Mouse (Mus musculus) splenic B cell, adult 2 months (primary cell): Measurements from ENCODE around the gene Col25a1.

Experiments
- DNase-seq: peaks from one replicate; pipeline ENCODE4 v3.0.0-alpha.2; 2011; ENCODE audit warnings: low read depth, low spot score
- H3K27me3 ChIP-seq: 2 replicates; pipeline ENCODE4 v1.6.1; 2012; ENCODE audit warnings: mild to moderate bottlenecking, low read length, moderate library complexity, mixed read lengths; ENCODE audit not compliant: control insufficient read depth, poor library complexity, insufficient read depth, severe bottlenecking
- H3K36me3 ChIP-seq: 2 replicates; pipeline ENCODE4 v1.6.1; 2012; ENCODE audit warnings: mild to moderate bottlenecking, low read length, moderate library complexity, mixed read lengths; ENCODE audit not compliant: control insufficient read depth, poor library complexity, insufficient read depth, severe bottlenecking

Col25a1 gene

DNA sequence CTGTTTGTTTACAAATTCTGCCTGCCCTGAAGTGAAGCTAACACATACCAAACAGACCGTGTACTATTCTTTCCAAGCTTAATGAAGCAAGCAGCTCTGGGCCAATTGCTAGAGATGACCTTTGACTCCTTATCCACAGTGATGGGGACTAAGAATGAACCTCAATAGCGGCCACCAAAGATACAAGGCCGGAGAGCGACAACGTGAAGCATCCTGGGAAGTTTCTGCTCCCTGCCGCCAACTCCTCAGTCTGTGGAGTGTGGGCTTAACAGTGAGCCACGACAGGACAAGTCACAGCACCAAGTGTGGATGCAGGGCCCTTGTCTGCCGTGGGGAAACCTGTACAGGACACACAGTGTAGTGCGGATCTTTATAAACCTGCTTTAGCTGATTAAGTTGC lies 247.3 kb downstream of the Col25a1 start:
- no peaks in the 10 kb centered on the region for H3K27me3 ChIP-seq
- no peaks in the 10 kb centered on the region for H3K36me3 ChIP-seq
- no peak for DNase-seq

DNA sequence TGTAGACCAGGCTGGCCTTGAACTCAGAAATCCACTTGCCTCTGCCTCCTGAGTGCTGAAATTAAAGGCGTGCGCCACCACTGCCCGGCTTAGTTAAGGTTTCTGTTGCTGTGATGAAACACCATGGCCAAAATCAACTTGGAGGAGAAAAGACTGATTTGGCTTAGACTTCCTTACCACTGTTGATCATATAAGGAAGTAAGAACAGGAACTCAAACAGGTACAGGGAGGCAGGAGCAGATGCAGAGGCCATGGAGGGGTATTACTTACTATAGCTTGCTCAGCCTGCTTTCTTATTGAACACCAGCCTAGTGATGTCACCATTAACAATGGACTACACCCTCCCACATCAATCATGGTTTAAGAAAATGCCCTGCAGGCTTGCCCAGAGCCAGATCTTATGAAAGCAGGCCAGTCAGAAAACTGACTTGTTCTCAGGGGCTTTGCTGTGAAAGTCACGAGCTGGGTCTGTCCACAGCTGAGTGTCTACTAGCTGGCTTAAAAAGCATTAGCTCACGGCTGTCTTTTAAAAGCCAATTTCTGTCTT lies 249.1 kb downstream of the Col25a1 start:
- Histone ChIP-seq H3K27me3 (no peaks in the 10 kb centered on the region), H3K36me3 (no peaks in the 10 kb centered on the region)
- DNase-seq: no peak

DNA sequence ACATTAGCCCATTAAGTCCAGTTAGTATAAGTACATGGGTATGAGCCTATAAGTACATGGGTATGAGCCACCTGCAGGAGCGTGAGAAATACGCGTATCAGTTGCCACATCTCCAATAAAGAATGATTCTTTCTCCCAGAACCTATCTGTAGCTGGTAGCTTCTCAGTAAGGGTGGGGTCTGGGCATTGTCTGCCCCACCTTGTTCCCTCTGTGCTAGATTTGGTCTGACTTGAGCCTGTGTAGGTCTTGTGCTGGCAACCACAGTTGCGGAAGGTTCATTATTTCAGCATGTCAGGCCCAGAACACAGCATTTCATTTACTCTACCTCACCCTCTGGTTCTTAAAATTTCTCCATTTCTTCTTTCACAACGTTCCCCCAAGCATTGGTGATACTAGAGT lies 250.4 kb downstream of the Col25a1 start:
- Histone ChIP-seq H3K27me3 (no peaks in the 10 kb centered on the region), H3K36me3 (no peaks in the 10 kb centered on the region)
- no peak for DNase-seq

DNA sequence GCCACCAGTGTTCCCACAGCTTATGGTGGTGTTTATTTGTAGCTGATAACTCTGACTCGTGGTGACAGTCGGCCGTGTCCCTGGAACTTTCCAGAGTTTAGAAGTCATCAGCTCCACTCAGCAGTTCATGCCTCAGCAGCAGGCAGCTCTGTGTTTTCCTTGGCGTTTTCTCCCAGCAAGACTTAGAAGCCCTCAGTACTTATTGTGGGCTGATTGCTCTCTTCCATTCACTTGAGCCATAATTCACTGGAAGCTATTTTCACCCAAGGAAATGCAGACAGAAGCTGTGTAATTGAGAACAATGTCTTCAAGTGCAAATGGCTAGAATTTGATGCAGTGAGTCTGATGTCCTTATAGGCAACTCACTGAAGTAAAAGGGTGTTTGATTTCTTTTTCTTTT lies 254.6 kb downstream of the Col25a1 start:
- Histone ChIP-seq H3K36me3 (no peaks in the 10 kb centered on the region), H3K27me3 (no peaks in the 10 kb centered on the region)
- DNase-seq: no peak

DNA sequence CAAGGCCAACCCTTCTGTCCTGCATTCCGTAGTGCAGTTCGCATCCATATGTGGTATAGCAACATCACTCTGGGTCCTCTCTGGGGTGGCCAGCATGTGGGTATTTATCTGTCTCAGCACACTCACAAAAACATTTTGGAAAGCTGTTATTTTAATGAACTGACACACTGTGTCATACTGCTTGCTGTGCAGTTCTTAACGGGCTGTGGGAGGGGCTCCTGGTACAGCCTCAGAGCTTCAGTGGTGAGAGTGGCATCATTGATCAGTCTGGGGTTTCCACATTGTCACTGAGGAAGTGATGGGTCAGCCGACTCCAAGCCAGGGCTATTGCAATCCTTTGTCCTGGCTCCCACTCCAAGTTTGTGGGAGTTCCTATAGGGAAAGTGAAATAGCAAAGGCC lies 255.9 kb downstream of the Col25a1 start:
- no peaks in the 10 kb centered on the region for H3K36me3 ChIP-seq
- H3K27me3 ChIP-seq: no peaks in the 10 kb centered on the region
- DNase-seq: no peak

DNA sequence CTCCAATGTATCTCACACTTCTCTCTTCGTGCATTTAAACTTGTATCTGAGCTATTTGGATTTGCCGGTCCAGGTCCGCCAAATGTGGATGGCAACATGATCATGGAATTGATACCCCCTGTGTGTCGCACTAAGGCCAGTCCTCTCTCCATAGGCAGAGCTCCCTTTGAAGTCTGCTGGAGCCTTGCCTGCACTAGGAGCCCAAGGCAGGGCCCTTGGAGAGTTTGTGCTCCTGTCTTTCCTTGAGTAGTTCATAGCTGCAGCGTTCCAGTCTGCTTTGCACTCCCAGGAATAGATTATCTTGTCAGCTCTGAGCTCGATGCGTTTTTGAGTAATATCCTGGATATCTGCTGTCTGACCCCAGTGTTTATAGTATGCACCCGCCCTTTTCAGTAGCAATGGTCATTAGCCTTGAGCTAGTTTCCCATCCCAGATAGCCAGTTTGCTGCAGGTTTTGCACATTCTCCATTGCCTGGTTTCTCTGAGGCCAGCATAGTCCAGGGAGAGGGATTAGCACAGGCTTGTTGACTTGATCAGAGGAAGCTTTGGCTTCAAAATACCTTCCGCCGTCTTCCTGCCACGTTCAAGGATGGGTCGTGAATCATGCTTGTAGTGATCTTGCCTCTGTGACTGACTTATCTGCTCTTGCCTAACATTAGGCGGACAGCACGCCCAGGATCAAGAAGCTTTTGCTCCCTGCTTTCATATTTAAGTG lies 258.1 kb downstream of the Col25a1 start:
- Histone ChIP-seq H3K36me3 (no peaks in the 10 kb centered on the region), H3K27me3 (no peaks in the 10 kb centered on the region)
- DNase-seq: no peak

DNA sequence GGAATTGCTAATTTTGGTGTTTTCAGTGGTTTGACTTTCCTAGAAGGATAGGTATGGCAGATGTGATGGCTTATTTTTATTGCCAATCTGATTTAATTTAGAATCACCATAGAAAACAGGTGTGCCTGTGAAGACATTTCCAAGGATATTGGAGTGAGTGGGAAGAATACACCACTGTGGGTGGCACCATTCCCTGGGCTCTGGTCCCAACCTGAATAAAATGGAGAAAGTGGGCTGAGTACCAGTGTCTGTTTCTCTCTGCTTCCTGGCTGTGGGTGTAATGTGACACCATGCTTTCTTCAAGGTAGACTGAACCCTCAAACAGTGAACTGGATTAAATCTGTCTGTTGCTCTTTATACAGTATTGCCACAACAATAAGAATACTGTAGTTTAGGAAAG lies 265.3 kb downstream of the Col25a1 start:
- Histone ChIP-seq H3K36me3 (no peaks in the 10 kb centered on the region), H3K27me3 (no peaks in the 10 kb centered on the region)
- DNase-seq: no peak

DNA sequence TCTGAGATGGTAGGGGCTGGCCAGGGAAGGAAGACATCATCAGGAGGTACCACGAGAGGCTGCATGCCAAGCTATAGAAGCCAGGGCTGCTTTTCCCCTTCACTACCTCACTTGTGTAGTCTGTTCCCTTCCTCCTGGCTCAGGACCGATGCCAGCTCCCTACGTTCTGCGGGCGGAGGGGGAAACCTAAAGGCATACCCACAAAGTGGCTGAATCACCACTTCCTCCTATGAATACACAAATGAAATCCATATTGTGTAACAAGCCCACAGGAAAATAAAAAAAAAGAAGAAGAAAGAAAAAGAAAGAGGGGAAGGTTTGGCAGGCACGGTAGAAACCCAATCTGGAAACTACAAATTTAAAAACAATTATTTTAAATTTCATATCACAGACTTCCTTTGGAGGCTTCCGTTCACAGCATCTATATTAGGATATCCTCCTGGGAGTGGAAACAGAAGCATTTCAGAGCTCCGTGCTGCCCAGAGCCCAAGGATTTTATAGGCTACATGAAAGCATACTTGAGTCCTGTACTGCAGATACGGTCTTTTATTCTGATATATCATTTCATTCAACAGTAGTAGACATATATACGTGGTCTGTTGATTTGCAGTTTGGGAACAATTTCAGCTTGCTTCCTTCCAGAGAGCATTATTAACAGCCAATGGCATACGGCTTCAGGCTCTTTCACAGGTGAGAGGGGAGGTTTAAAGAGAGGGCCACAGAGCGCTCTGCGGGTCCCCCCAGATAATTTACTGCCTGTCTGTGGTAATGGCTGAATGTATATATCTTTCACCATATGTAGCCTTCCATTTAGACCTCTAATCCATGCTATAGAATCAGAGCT lies 269.6 kb downstream of the Col25a1 start:
- Histone ChIP-seq H3K27me3 (no peaks in the 10 kb centered on the region), H3K36me3 (no peaks in the 10 kb centered on the region)
- no peak for DNase-seq

DNA sequence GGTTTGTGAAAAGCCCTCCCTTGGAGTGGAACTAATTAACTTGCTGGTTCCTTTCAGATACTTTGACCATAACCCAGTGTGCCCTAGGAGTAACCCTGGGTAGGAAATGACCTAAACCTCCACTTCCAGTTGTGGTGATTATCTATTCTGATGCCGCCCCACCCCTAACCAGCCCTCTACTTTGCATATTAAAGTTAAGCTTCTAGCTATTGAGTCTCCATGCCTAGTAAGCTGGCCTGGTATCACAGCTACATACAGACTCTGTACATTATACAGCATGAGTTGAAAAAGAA lies 270.2 kb downstream of the Col25a1 start:
- H3K27me3 ChIP-seq: no peaks in the 10 kb centered on the region
- DNase-seq: no peak
- no peaks in the 10 kb centered on the region for H3K36me3 ChIP-seq

DNA sequence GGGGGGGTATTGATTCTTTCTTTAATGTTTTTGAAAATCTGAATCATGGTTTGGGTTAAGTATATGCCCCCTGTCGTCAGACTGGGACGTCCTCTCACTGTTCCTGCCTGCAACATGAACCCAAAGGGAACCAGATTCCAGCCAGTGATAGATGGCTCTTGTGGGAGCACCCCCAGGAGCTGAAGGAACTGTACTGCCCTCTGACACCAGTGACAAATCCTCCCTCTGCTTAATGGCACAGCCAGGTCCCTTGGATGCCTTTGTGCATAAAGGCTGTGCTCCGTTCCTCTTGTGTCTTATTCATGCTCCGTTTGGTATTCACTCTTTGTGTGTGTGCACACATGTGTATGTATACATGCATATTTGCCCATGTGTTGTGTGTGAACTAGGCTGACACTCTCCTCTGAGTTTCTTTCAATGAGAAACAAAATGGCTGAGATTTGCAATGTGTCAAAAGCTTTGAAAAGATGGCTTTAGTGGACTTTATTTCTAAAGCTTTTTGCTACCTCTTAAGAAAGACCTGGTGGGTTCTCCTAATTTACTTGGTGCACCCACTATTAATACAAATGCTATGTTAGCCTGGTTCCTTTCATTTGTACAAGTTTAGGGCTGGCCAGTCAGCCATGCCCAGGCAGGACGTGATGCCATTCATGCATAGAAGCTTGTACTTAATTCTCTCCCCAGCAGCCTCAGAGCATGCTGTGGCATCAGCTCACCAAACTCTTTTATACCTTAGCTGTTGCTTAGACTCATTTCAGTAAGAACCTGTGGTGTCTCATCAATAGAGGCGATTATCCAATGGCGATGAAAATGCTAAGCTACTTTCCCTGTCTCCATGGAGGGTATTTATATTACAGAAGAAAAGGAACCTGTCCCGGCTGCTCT lies 273.5 kb downstream of the Col25a1 start:
- no peaks in the 10 kb centered on the region for H3K27me3 ChIP-seq
- no peak for DNase-seq
- no peaks in the 10 kb centered on the region for H3K36me3 ChIP-seq

DNA sequence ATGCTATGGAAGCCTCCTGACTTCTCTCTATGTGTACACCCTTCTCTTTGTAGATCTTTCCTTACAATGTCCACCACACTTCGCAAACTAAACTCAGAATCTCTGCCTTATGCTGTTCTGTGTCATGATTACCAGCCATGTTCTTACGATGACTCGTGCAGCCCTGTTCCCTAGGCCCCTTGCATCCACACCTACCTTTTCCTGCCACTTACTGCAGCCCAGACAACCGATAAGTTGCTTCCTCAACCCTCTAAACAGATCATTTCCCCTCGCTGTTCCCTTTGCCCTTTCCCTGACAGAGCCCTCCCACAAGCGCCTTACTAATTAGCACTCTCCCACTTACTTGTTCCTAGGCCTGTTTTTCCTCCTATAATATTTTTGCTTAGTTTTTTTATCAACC lies 275.9 kb downstream of the Col25a1 start:
- no peaks in the 10 kb centered on the region for H3K27me3 ChIP-seq
- DNase-seq: no peak
- no peaks in the 10 kb centered on the region for H3K36me3 ChIP-seq

DNA sequence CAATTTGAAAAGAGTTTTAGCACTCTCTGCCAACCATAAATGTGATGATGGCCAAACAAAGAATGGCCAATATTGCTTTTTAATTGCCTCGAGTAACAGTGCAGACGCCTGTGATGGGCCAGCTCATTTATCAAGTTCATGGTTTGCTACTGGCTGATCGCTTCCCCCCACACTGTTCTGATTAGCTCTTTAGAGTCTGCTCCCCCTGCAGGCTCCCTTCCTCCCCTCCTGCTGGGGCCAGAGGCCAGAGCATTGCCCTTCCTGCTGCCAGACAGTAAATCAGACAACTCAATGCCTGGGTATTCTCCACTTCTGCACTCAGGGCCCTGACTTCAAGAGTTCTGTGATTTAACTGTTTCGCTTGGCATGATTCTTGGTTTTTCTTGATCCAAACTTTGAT lies 281.9 kb downstream of the Col25a1 start:
- no peaks in the 10 kb centered on the region for H3K27me3 ChIP-seq
- no peak for DNase-seq
- no peaks in the 10 kb centered on the region for H3K36me3 ChIP-seq

DNA sequence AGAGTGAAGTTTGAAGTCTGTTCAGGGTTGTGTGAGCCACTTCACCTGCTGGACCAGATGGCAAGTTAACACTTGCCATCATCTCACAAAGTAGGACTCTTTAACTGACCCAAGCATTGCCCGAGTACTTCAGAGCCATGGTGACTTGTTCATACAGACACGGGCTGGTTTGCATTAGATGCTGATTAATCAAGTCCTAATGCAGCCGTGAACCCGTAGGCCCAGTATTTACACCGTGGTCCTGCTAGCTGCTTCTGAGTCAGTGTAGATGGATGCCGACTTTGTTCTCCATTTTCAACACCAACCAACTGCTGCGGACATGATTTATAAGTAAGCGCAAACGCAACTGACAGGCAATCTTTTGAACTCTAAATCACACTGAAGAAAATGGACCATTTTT lies 287.6 kb downstream of the Col25a1 start:
- H3K27me3 ChIP-seq: no peaks in the 10 kb centered on the region
- no peak for DNase-seq
- H3K36me3 ChIP-seq: no peaks in the 10 kb centered on the region

DNA sequence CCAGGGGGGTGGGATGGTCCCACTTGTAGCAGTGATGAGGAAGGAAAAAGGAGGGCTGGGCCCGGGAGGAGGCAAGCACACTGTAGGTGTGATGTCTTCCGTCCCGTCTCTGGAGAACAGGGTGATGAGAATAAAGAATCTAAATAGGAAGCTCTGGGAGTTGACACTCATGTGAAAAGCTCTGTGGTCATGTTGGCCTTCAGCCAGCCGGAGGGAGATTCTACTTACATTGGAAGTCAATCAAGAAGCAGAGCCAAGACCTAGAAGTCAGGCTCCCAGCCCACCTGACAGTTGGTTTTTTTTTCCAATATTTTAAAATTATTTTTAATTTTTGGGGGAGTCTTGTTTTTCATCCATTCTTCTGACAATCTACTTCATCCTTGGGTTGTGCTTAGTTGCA lies 297.5 kb downstream of the Col25a1 start:
- H3K36me3 ChIP-seq: no peaks in the 10 kb centered on the region
- DNase-seq: no peak
- no peaks in the 10 kb centered on the region for H3K27me3 ChIP-seq

DNA sequence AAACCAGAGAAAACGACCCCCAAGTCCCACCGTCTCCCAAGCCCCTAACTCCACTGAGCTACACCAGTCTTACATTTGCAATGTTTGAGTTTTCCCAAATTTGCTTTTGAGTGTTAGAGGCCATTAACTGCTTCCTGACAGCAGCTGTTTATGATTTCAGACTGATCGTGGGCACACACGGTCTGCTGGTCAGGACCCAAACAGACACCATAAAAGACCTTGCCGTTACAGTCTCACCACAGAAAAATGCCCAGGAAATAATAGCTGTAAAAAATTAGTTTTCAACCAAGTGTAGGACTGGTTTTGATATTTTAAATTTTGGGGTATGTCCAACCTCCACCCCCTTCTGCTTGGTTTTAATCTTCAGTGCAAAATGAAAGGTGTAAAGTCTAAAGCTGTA lies 298.8 kb downstream of the Col25a1 start:
- H3K27me3 ChIP-seq: no peaks in the 10 kb centered on the region
- H3K36me3 ChIP-seq: no peaks in the 10 kb centered on the region
- DNase-seq: no peak
